Mouse (Mus musculus): ENCODE data around the gene D930020B18Rik.

Gene D930020B18Rik

GRCm38 (mm10) chr10:121705399-121706163 lies 64.2 kb downstream of the D930020B18Rik start:
- no peak for DNase-seq

GRCm38 (mm10) chr10:121716862-121717261 lies 75.5 kb downstream of the D930020B18Rik start:
- no peak for DNase-seq

GRCm38 (mm10) chr10:121718896-121719585 lies 77.7 kb downstream of the D930020B18Rik start:
- DNase-seq, result no peak

- DNase-seq, result no peak
Measured at GRCm38 (mm10) chr10:121720701-121721100, 79.3 kb downstream of the D930020B18Rik start.

- no peak for DNase-seq
Measured at GRCm38 (mm10) chr10:121726505-121726904, 85.1 kb downstream of the D930020B18Rik start.

GRCm38 (mm10) chr10:121727151-121727550 lies 85.8 kb downstream of the D930020B18Rik start:
- DNase-seq, result no peak

GRCm38 (mm10) chr10:121728226-121728625 lies 86.8 kb downstream of the D930020B18Rik start:
- no peak for DNase-seq

GRCm38 (mm10) chr10:121731048-121731725 lies 89.8 kb downstream of the D930020B18Rik start:
- no peak for DNase-seq

- DNase-seq, result no peak
Measured at GRCm38 (mm10) chr10:121732542-121732941, 91.2 kb downstream of the D930020B18Rik start.

- no peak for DNase-seq
Measured at GRCm38 (mm10) chr10:121737256-121737655, 95.9 kb downstream of the D930020B18Rik start.

GRCm38 (mm10) chr10:121739548-121740505 lies 98.4 kb downstream of the D930020B18Rik start, which contains the start of gene BC048403:
Gene BC048403, plus strand, starts transcription at chr10:121739937.
- DNase-seq, result peak; percentile 84

GRCm38 (mm10) chr10:121742336-121742735 lies 100.9 kb downstream of the D930020B18Rik start:
- DNase-seq, result no peak
